Mouse (Mus musculus) spleen, embryonic (tissue): ENCODE measurements at regions not wholly inside any gene's neighbourhood (a gene's known extent, or its start where the extent isn't known, plus 50 kb on each side); places are given as distances from the start of the nearest gene placed in this dataset.

Experiments used
- CTCF ChIA-PET: fragments of 350-600 bp; sonication (Branson Sonifier 250); formaldehyde crosslinking; loops from one replicate; lab custom pipeline; 2022; lab: Charles Lee

- CTCF ChIA-PET: no interaction called here
Measured at GRCm38 (mm10) chr4:32176449-32177135, 62.0 kb upstream of the Bach2 start.

GRCm38 (mm10) chr4:32177933-32178639 is 60.5 kb upstream of the Bach2 start:
- CTCF ChIA-PET: no interaction called here

GRCm38 (mm10) chr4:32179707-32180241 is 58.8 kb upstream of the Bach2 start:
- CTCF ChIA-PET: no interaction called here

- CTCF ChIA-PET: no interaction called here
Measured at GRCm38 (mm10) chr4:32183791-32184190, 54.8 kb upstream of the Bach2 start.

- CTCF ChIA-PET: no interaction called here
Measured at GRCm38 (mm10) chr4:32185986-32186385, 52.6 kb upstream of the Bach2 start.

- CTCF ChIA-PET: no interaction called here
Measured at GRCm38 (mm10) chr4:32187154-32187553, 51.5 kb upstream of the Bach2 start.

- CTCF ChIA-PET: no interaction called here
Measured at GRCm38 (mm10) chr4:32188076-32188475, 50.5 kb upstream of the Bach2 start.

- CTCF ChIA-PET: no interaction called here
Measured at GRCm38 (mm10) chr4:32188752-32189415, 49.7 kb upstream of the Bach2 start.
